Mouse (Mus musculus): ENCODE measurements around the gene Lax1.
"Not testable (repeated sequence)": the region's sequence is repeated elsewhere in the genome, so short reads cannot be mapped to it uniquely, and the experiment has no call there.

Lax1 gene

DNA sequence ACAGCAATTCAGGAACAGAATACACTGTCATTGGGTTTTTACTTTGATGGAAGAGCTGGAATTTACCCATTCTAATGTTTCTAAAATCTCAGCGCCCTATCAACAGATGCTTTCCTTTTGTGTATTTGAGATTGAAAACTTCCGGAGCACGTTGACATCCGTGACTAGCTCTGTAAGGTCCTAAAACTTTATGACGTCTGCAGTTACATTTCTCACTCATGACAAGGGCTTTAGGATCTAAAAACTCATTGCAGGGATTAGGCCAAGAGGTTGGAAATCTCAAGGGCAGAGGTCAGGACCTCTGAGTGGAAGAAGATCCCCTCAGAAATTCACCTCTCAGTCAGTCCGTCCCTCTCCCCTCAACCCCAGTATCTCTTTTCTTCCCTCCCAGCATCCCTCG, 1.6 kb downstream of the Lax1 start:
- DNase-seq (ENCODE audit: low spot score): no peak

DNA sequence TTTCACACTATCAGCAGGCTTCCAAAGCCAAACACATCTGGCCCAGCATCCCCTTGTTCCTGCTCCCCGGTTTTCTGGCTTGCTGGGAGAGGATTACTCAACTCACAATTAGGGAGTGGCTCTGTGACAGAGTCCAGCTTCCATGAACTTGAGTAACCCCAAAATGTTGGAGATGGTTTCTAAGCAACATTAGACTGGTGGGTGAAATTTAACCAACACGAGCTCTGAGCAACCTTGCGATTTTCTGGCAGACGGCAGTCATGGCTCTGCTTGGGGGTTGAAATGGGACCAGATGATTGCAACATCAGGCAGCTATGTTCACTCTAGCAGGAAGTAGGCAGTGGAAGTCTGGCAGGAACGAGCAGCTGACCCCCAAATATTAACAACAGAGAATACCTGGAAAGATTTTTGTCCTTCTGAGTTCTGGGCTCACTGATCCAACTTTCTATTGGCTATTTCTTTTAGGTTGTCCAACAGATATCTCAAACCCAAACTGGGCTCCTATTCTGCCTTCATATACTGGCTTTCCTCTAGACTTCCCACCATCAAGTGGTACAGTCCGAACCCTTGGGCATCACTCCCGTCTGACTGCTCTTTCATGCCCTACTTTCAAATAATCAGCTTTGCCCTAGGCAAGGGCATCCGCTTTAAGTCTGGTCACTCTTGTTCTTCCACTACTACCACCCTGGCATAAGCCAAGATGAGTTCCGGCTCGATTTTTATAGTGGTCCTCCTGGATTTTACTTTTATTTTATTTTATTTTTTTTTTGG, 4.0 kb downstream of the Lax1 start:
- peak; percentile 42 for DNase-seq (ENCODE audit: low spot score)

- no peak for DNase-seq (ENCODE audit: low spot score)
Observed at GRCm38 (mm10) chr1:133671801-133672200, 18.1 kb downstream of the Lax1 start.

DNA sequence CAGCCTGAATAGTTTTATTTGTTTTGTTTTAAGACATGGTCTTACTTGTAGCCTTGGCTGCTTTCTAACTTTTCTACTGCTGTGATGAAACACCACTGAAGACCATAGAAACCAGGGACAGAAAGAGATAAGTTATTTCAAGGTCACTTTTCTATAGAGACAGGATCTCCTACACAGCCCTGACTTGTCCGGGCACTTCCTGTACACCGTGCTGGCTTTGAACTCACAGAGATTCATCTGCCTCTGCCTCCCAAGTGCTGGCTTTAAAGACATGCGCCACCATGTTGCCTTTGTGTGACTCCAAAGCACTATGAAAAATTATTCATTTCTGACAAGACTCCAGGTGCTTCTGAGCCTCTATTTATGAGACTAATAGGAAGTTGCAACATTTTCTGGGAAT, 18.6 kb downstream of the Lax1 start:
- no peak for DNase-seq (ENCODE audit: low spot score)

DNA sequence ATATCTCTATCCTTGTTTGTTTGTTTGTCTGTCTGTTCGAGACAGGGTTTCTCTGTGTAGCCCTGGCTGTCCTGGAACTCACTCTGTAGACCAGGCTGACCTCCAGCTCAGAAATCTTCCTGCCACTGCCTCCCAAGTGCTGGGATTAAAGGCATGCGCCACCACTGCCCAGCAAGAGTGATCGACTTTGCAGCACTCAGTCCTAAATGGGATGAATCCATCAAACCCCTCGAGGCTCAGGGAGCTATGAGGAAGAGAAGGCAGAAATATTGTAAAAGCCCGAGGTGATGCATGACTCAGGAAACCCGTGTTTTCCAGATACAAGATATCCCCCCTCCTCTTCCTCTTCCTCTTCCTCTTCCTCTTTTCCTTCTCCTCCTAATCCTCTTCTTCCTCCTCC, 19.1 kb downstream of the Lax1 start:
- no peak for DNase-seq (ENCODE audit: low spot score)

DNA sequence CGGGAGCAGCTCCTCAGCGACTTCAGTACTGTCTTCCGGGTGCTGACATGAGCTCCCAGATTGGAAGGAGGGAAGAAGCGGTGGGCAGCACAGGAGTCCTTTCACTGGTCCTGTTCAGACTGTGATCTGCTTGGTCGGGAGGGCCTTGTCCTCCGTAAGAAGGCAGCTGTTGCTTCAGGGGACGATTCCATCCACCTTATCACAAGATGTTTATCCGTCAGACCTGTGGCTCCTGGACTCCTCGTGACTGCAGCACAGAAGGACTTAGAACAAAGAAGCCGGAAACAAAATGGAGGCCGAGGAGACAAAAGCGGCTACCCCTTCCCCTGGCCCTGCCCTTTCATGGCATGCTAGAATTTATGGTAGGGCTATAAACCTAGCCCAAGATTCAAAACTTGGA, 19.7 kb downstream of the Lax1 start:
- DNase-seq (ENCODE audit: low spot score): no peak

- no peak for DNase-seq (ENCODE audit: low spot score)
Observed at GRCm38 (mm10) chr1:133668618-133669017, 21.3 kb downstream of the Lax1 start.

DNA sequence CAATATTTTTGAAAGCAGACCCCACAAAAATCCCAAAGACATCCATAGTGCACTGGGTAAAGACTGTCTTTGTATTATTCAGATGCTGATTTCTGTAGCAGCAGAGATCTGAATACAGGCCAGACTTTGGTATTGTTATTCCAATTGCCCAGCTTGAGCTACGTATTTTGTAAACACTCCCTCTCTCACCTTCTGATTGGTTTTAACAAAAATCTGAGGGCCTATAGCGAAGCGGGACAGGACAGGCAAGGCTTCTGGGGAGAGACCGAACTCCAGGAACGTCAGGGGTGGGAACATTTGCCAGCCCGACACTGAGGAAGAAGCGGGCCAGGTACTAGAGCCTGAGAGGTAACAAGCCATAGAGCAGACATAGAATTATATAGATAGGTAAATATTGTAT, 22.2 kb downstream of the Lax1 start:
- DNase-seq (ENCODE audit: low spot score): no peak

GRCm38 (mm10) chr1:133665713-133666112, 24.2 kb downstream of the Lax1 start:
- not testable (repeated sequence) for DNase-seq (ENCODE audit: low spot score)

DNA sequence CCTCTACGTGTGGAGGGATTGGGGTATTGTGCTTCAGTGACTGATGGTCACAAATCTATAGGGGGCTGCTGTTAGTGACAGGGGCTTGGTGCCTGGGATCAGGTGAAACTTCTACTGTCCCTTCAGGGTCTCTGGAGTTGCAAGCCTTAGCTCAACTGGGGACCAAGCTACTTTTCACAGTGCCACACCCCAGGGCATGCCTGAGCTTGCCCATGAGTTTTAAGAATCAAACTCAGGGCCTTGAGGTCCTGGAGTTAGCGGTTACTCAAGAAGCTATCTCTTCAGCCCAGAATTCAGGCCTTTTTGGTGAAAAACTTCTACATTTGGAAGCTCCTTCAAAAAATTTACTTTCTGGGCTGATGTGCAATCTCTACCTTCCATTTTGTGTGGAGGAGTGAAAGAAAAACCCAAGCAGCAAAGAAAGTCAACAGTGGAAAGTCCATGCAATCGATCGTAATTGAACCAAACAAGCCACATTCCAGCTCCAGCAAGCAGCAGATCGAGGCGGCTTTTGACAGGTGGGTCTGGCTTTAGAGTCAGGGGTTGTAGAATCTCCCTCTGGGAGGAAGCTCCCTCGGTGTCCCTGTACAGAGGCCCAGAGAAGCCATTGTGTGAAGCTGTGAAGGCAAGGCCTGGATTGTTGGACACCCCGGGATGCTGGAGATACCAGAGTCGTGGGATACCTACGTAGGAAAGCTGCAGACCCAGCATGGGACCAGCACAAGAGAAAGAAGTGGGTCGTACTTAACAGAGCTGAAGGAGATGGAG, 25.5 kb downstream of the Lax1 start:
- no peak for DNase-seq (ENCODE audit: low spot score)

GRCm38 (mm10) chr1:133663427-133663826, 26.5 kb downstream of the Lax1 start:
- DNase-seq (ENCODE audit: low spot score): no peak

- no peak for DNase-seq (ENCODE audit: low spot score)
Observed at GRCm38 (mm10) chr1:133662941-133663340, 27.0 kb downstream of the Lax1 start.

GRCm38 (mm10) chr1:133661203-133661933, 28.5 kb downstream of the Lax1 start, which contains the start of gene Gm38394:
Gene Gm38394, minus strand, starts transcription at chr1:133661318.
- peak; percentile 94 for DNase-seq (ENCODE audit: low spot score)

- DNase-seq (ENCODE audit: low spot score): peak; percentile 90
Observed at GRCm38 (mm10) chr1:133660466-133661202, 29.3 kb downstream of the Lax1 start, which contains the start of gene Zbed6. Gene Zbed6, minus strand, starts transcription at chr1:133660885.

GRCm38 (mm10) chr1:133658878-133659277, 31.0 kb downstream of the Lax1 start:
- DNase-seq (ENCODE audit: low spot score): no peak

DNA sequence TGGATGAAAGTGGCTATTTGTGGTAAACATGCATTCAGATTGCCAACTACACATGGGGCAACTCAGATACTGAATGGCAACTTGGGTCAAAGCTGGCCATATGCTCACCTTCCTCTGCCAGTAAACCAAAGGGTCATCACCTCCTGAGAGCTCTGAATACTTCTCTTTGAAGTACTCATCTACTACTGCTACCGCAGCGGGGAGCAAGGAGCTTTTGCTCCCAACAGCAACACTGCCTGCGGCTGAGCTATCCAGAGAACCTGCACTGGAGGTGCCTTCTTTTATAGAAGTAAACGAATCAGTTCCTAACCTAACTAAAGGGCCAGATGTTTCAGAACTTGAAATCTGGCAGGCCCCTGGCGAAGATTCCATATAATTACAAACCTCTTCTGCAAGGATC, 33.1 kb downstream of the Lax1 start:
- DNase-seq (ENCODE audit: low spot score): no peak

DNA sequence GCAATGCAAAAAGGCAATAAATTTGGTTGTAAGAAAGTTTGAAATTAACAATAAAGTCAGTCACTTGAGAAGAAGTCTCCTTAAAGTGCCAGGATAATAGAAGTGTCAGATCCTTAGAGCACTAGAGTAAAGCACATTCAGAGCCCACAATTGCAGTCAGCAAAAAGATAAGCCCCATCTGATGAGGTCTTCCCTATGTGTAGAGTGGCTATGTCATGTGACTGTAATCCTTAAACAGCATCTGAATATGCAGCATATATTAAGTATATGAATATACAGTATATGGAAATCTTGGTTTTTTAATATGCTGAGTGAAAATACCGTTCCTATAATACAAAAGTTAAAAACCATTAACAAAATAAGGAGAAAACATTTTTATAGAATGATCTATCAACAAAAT, 36.9 kb downstream of the Lax1 start:
- no peak for DNase-seq (ENCODE audit: low spot score)

DNA sequence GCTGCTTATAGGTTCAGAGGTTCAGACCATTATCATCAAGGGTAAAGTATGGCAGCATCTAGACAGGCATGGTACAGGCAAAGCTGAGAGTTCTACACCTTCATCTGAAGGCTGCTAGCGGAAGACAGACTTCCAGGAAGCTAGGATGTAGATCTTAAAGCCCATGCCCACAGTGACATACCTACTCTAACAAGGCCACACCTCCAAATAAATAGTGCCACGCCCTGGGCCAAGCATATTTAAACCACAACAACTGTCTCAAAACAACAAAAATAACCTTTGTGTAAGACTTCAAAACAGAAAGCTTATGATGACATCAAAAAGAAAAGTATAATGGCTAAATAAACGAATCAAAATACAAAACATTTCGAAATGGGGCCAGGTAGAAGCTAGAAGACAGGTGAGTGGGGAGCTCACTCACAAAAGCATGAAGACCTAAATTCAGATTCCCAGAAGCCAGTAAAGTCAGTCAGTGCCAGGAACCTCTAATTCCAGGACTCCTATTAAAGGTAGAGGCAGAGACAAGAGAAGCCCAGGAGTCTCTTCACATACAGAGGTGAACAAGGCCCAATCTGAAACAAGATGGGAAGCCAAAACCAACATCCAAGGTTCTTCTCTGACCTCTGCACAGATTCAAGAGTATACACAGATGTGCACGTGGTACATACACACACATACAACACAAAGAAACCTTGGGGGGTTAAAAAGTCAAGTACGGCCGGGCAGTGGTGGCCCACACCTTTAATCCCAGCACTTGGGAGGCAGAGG, 39.4 kb downstream of the Lax1 start:
- DNase-seq (ENCODE audit: low spot score): no peak

DNA sequence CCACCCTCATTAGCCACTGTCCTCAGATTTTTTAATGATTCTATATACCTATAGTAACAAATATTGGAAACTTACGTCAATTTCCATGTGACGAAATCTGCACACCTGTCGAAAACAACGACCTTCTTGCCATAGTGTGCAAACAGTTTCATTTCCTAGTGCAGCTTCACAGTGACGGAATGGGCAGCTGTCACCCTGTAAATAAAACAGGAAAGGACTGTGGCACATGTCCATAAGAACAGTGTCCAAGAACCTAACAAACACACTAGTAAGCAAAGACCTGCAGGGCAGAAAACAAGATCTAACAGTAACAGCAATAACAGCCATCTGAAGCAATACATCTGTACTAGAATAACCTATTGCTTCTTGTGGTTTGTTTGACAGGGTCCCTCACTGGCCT, 44.3 kb downstream of the Lax1 start:
- no peak for DNase-seq (ENCODE audit: low spot score)

DNA sequence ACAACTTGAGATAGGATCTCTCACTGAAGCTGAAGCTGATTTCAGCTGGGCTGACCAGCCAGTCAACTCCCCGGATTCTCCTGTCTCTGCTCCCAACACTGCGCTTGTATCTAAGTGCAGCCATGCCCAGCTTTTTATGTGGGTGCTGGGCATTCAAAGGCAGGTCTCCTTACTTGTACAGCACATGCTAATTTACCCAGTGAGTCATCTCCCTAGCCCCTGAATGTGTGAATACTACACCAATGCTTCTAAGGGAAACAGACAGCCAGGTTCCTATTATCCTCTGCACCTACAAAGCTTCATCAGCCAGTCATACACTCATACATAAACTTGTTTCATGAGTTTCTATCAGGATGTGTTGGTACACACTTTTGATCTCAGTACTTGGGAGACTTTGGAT, 48.7 kb downstream of the Lax1 start:
- no peak for DNase-seq (ENCODE audit: low spot score)

DNA sequence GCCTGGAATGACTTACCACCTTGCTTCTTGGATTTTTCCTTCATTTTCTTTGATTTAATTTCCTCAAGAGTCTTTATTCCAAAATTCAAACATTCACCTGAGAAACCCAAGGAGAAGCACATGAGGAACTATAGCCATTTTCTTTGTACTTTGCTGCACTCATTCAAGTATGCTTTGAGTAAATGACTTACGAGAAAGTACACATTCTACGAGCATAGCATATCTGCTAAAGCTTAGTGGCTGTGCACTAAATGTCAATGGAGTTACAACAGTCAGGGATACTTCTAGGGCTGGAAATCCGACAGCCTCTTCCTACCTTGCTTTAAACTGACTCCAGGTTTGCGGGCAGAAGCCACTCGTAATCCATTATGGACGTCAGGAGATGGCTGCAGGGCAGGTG, 51.4 kb downstream of the Lax1 start:
- no peak for DNase-seq (ENCODE audit: low spot score)

All from testis, postnatal 14 days (tissue).